21 mouse cellular contexts compared by ENCODE assay signal in the genomic region with DNA sequence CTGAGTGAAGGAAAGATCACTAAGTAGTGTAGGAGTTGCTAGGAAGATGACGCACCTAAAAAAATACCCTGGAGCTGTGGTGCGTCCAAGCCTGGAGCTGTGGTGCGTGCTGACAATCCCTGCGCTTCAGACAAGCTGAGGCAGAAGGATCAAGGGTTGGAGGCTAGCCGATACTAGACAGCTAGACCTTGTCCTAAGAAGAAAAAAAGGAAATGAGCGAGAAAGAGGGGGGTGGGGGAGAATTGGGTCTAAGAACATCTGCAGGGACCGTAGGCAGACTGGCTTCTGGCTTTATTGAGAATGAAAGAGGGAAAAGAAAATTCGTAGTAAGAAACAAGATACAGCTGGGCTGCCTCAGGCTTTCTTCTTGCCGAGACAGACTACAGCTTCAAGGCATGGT. TPM values are rescaled to one million over a fixed set of nuclear protein-coding genes. Genes with fewer than 3 reads are reported as not detected.
DNase-seq lines count a peak whose midpoint lies in the region; ATAC-seq and TF ChIP-seq lines count a peak whose summit lies in the region.
"Had no signal": no experiment of that assay in that cellular context is flagged by ENCODE, and none has a peak within 500 bp of the region (broad histone marks: within the 10 kb centered on the region; RNA-seq: fewer than 3 reads in every experiment).

No protein-coding gene starts in this region.

- TF ChIP-seq EP300 in lung, postnatal 0 days (IDR thresholded peaks at IDR 0.05), result no peak

- 0 out of 2 replicates have a peak overlapping the region, but pooled peaks have one; percentile 11 for H3K4me2 ChIP-seq in intestine, embryonic 15.5 days (replicated peaks)
- H3K4me2 ChIP-seq in intestine, postnatal 0 days (replicated peaks; ENCODE audit: low read depth), result no peak overlapping the region
- H3K4me2 ChIP-seq in lung, postnatal 0 days (replicated peaks; ENCODE audit: low read depth, low read length), result no peak overlapping the region
- H3K4me2 ChIP-seq in embryonic facial prominence, embryonic 11.5 days (ENCODE audit: low read depth, low read length), result no peak overlapping the region
- H3K4me2 ChIP-seq in limb, embryonic 11.5 days (ENCODE audit: low read depth, severe bottlenecking), result no peak overlapping the region
- H3K4me2 ChIP-seq: heart, embryonic 15.5 days; hindbrain, embryonic 15.5 days; liver, embryonic 11.5 days had no signal

- WGBS in intestine, embryonic 15.5 days, result 59% methylated on average over 9 of the region's 9 CpGs
- WGBS in intestine, postnatal 0 days, result 65% methylated on average over 9 of the region's 9 CpGs
- 55% methylated on average over 9 of the region's 9 CpGs for WGBS in lung, postnatal 0 days
- WGBS in embryonic facial prominence, embryonic 11.5 days, result 28% methylated on average over 9 of the region's 9 CpGs
- WGBS in limb, embryonic 11.5 days, result 46% methylated on average over 9 of the region's 9 CpGs

- DNase-seq in lung, postnatal 0 days (ENCODE audit: low spot score), result peak; percentile 16
- no peak for DNase-seq in lung, adult 18-20 months
- peak; percentile 47 for DNase-seq in embryonic facial prominence, embryonic 11.5 days (ENCODE audit: low spot score)
- no peak for DNase-seq in limb, embryonic 11.5 days (ENCODE audit: low spot score)
- no peak for DNase-seq in MN1 (ENCODE audit: low spot score)
- DNase-seq in layer of hippocampus, postnatal 10 days (ENCODE audit: low spot score in 2 of 2), result no peak
- DNase-seq: adrenal gland, postnatal 36 days; cerebellum, adult 11-12 months; cerebellum, postnatal 25 days; embryo, embryonic 11 days; gastrocnemius, postnatal 25 days; heart, postnatal 4 days; lung, adult 2 months; right cerebral cortex, postnatal 25 days had no signal

- no peak overlapping the region for H3K4me3 ChIP-seq in intestine, embryonic 15.5 days (replicated peaks)
- H3K4me3 ChIP-seq in intestine, postnatal 0 days (ENCODE audit: low read depth, low read length), result no peak overlapping the region
- no peak overlapping the region for H3K4me3 ChIP-seq in lung, postnatal 0 days (ENCODE audit: low read depth, low read length)
- no peak overlapping the region for H3K4me3 ChIP-seq in embryonic facial prominence, embryonic 11.5 days (ENCODE audit: low read depth, low read length)
- H3K4me3 ChIP-seq in limb, embryonic 11.5 days (ENCODE audit: low read depth, low read length), result no peak overlapping the region
- H3K4me3 ChIP-seq: heart, embryonic 15.5 days; hindbrain, embryonic 15.5 days; megakaryocyte, embryonic 14.5 days had no signal

- 0 out of 2 replicates have a peak, but pooled peaks cover 4% of the 10 kb centered on the region for H3K4me1 ChIP-seq in intestine, embryonic 15.5 days (replicated peaks)
- H3K4me1 ChIP-seq in intestine, postnatal 0 days (replicated peaks; ENCODE audit: control insufficient read depth, insufficient read depth, low read length), result no peaks in the 10 kb centered on the region
- H3K4me1 ChIP-seq in lung, postnatal 0 days (ENCODE audit: insufficient read depth, low read depth, low read length), result no peaks in the 10 kb centered on the region
- peaks cover 4% of the 10 kb centered on the region; the same call in 1 of the 2 replicates for H3K4me1 ChIP-seq in embryonic facial prominence, embryonic 11.5 days (ENCODE audit: control insufficient read depth, insufficient read depth, low read length)
- H3K4me1 ChIP-seq in limb, embryonic 11.5 days (ENCODE audit: control insufficient read depth, insufficient read depth, low read length), result peaks cover 20% of the 10 kb centered on the region
- H3K4me1 ChIP-seq: megakaryocyte, embryonic 14.5 days had no signal

- H3K27ac ChIP-seq in intestine, embryonic 15.5 days, result no peak overlapping the region
- H3K27ac ChIP-seq in intestine, postnatal 0 days (ENCODE audit: low read depth, low read length), result no peak overlapping the region
- H3K27ac ChIP-seq in lung, postnatal 0 days (ENCODE audit: low read length), result no peak overlapping the region
- no peak overlapping the region for H3K27ac ChIP-seq in embryonic facial prominence, embryonic 11.5 days (replicated peaks; ENCODE audit: low read depth, low read length)
- peak overlapping the region; percentile 32; the same call in 1 of the 2 replicates for H3K27ac ChIP-seq in limb, embryonic 11.5 days (replicated peaks; ENCODE audit: low read depth, low read length)
- H3K27ac ChIP-seq: heart, embryonic 15.5 days; hindbrain, embryonic 15.5 days had no signal

- no peaks in the 10 kb centered on the region for H3K36me3 ChIP-seq in intestine, embryonic 15.5 days
- no peaks in the 10 kb centered on the region for H3K36me3 ChIP-seq in intestine, postnatal 0 days (ENCODE audit: control insufficient read depth, insufficient read depth)
- no peaks in the 10 kb centered on the region for H3K36me3 ChIP-seq in lung, postnatal 0 days (ENCODE audit: insufficient read depth, low read length)
- H3K36me3 ChIP-seq in embryonic facial prominence, embryonic 11.5 days (replicated peaks; ENCODE audit: control insufficient read depth, insufficient read depth, low read depth, low read length), result no peaks in the 10 kb centered on the region
- H3K36me3 ChIP-seq in limb, embryonic 11.5 days (ENCODE audit: control insufficient read depth, insufficient read depth, low read length), result no peaks in the 10 kb centered on the region
- H3K36me3 ChIP-seq: heart, embryonic 15.5 days; hindbrain, embryonic 15.5 days had no signal

- no peaks in the 10 kb centered on the region for H3K9me3 ChIP-seq in intestine, embryonic 15.5 days
- H3K9me3 ChIP-seq in intestine, postnatal 0 days (ENCODE audit: control insufficient read depth), result no peaks in the 10 kb centered on the region
- no peaks in the 10 kb centered on the region for H3K9me3 ChIP-seq in lung, postnatal 0 days (ENCODE audit: low read length)
- no peaks in the 10 kb centered on the region for H3K9me3 ChIP-seq in embryonic facial prominence, embryonic 11.5 days (replicated peaks; ENCODE audit: control insufficient read depth, low read length)
- no peaks in the 10 kb centered on the region for H3K9me3 ChIP-seq in limb, embryonic 11.5 days (ENCODE audit: control insufficient read depth, low read length)
- H3K9me3 ChIP-seq: heart, embryonic 15.5 days; hindbrain, embryonic 15.5 days; megakaryocyte, embryonic 14.5 days had no signal

- H3K27me3 ChIP-seq in intestine, embryonic 15.5 days (replicated peaks), result no peaks in the 10 kb centered on the region
- H3K27me3 ChIP-seq in intestine, postnatal 0 days (replicated peaks; ENCODE audit: control insufficient read depth, insufficient read depth, low read length), result no peaks in the 10 kb centered on the region
- no peaks in the 10 kb centered on the region for H3K27me3 ChIP-seq in lung, postnatal 0 days (replicated peaks; ENCODE audit: insufficient read depth, low read length)
- H3K27me3 ChIP-seq in embryonic facial prominence, embryonic 11.5 days (ENCODE audit: control insufficient read depth, insufficient read depth, low read length), result no peaks in the 10 kb centered on the region
- H3K27me3 ChIP-seq in limb, embryonic 11.5 days (ENCODE audit: control insufficient read depth, insufficient read depth, low read length), result no peaks in the 10 kb centered on the region
- H3K27me3 ChIP-seq: heart, embryonic 15.5 days; hindbrain, embryonic 15.5 days; megakaryocyte, embryonic 14.5 days had no signal

- ATAC-seq in intestine, embryonic 15.5 days, result no peak
- no peak for ATAC-seq in intestine, postnatal 0 days
- ATAC-seq in lung, postnatal 0 days, result no peak
- no peak for ATAC-seq in embryonic facial prominence, embryonic 11.5 days (replicated peaks; ENCODE audit: insufficient number of reproducible peaks, low FRiP score, low TSS enrichment, low read depth)
- ATAC-seq in limb, embryonic 11.5 days (ENCODE audit: insufficient number of reproducible peaks, low FRiP score, low TSS enrichment, low read depth), result no peak
- ATAC-seq: intestine, embryonic 16.5 days had no signal

- TF ChIP-seq CTCF in intestine, postnatal 0 days (IDR thresholded peaks at IDR 0.05; ENCODE audit: low read depth), result no peak
- no peak for TF ChIP-seq CTCF in lung, postnatal 0 days (IDR thresholded peaks at IDR 0.05)

- no peak overlapping the region for H3K9ac ChIP-seq in intestine, embryonic 15.5 days
- no peak overlapping the region for H3K9ac ChIP-seq in intestine, postnatal 0 days (ENCODE audit: low read depth, low read length)
- no peak overlapping the region for H3K9ac ChIP-seq in lung, postnatal 0 days (replicated peaks; ENCODE audit: low read depth)
- H3K9ac ChIP-seq in embryonic facial prominence, embryonic 11.5 days (replicated peaks; ENCODE audit: low read length), result no peak overlapping the region; the same call in 1 of the 2 replicates
- H3K9ac ChIP-seq in limb, embryonic 11.5 days (ENCODE audit: low read length), result no peak overlapping the region
- H3K9ac ChIP-seq: heart, embryonic 15.5 days; hindbrain, embryonic 15.5 days had no signal

RNA-seq across cellular contexts. Expression of a gene that starts 58.0 kb away (rescaled TPM):
- 16.2 and 18.0 TPM in 2 replicates for polyA plus RNA-seq in intestine, embryonic 15.5 days (2015; fragmentation: Nextera tagmentation; extraction: Ambion mirVana)
- 6.7 and 6.9 TPM in 2 replicates for polyA plus RNA-seq in intestine, postnatal 0 days (2015; fragmentation: Nextera tagmentation; extraction: Ambion mirVana)
- 5.9 and 7.4 TPM in 2 replicates for polyA plus RNA-seq in lung, postnatal 0 days (2015; fragmentation: Nextera tagmentation; extraction: Ambion mirVana)
- 20.7 and 27.6 TPM in 2 replicates for polyA plus RNA-seq in embryonic facial prominence, embryonic 11.5 days (2014; fragmentation: Nextera tagmentation; extraction: Ambion mirVana)
- 23.4 and 28.2 TPM in 2 replicates for polyA plus RNA-seq in limb, embryonic 11.5 days (2014; fragmentation: Nextera tagmentation; extraction: Ambion mirVana)
- 10 to 100 TPM; 19.1 to 24.2 TPM for total RNA-seq in layer of hippocampus, postnatal 10 days (2021)

Comparison
In these comparisons a context has a peak if more than half of its experiments do, and no peak if none do; other contexts are left out.
1. DNase-seq: peak in lung, postnatal 0 days (single experiment) and embryonic facial prominence, embryonic 11.5 days (single experiment); none in lung, adult 18-20 months (0 of 2), limb, embryonic 11.5 days (single experiment), MN1 (single experiment) and layer of hippocampus, postnatal 10 days (0 of 2).